Mouse (Mus musculus): ENCODE measurements around the gene D630045J12Rik. TPM values are rescaled to one million over a fixed set of nuclear protein-coding genes. Genes with fewer than 3 reads are reported as not detected.
A peak's percentile ranks its signal among the peaks of the same experiment; 100 is the strongest.

The D630045J12Rik gene
- total RNA-seq, 2 experiments from 2014 or later = 0.92 to 1.6 TPM

- intact Hi-C loops (cut with DNase I) = no loop called here
- no peak for DNase-seq
Observed at GRCm38 (mm10) chr6:38196266-38197189, 57.3 kb downstream of the D630045J12Rik start.

DNA sequence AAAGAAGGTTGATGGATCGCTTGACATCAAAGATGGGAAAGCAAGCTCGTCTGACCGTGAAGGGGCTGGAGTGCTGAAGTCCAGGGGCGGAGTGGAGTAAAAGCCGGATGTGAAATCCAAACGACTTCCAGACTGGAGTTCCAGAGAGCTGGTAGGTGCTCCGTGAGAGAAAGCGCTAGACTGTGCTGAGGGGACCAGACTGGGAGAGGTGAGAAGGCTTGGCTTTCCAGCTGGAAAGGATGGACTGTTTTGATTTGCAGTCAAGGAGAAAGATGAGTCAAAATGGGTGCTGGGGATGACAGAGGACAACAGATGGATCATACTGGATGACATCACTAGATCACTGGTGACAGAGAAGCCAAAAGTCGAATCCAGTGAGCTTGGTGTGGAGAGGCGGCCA, 58.5 kb downstream of the D630045J12Rik start:
- DNase-seq = no peak
- intact Hi-C loops (cut with DNase I) = no loop called here

GRCm38 (mm10) chr6:38194046-38194445, 59.8 kb downstream of the D630045J12Rik start:
- intact Hi-C loops (cut with DNase I) = no loop called here
- no peak for DNase-seq

DNA sequence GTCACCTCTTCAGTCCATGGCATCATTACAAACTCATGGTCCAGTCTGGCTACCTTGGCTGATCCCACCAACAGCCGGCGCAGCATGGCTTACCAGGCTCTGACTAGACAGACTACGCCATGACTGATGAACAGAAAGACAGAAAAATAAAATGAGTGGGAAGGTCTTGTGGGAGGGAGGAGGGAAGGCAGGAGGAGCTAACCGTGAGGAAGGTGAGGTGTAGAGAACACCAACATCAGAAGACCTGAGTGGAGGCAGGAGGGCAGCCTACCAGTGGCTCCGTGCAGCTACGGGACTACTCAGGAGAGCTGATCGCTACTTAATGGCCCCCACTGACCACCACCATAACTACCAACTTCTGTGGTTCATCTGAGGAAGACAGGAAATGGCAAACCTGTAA, 60.9 kb downstream of the D630045J12Rik start:
- DNase-seq = no peak
- intact Hi-C loops (cut with DNase I) = no loop called here

DNA sequence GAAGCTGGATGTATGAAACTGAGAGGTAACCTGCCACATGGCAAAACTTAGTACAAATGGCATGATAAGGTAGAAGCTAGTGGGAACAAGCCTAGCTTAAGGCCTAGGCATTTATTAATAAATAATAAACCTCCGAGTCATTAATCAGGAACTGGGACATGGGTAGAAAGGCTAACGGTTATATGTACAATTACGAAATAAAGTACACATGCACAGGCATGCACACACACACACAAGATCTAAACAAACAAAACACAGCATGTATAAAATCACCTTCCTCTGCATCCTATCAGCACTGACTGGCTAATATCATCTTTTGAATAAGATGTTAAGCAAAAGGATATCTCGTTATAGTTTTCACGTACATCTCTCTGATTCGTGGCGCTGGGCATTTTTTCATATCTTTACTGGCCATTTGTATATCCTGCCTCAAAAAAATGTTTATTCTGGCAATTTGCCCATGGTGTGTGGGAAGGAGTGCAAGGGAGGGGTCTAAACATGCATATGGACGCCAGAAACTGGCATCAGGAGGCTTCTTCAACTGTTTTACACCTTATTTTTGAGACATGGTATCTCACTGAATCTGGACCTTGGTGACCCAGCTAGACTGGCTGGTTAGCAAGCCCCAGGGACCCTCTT, 67.4 kb downstream of the D630045J12Rik start:
- intact Hi-C loops (cut with DNase I) = no loop called here
- DNase-seq = no peak

DNA sequence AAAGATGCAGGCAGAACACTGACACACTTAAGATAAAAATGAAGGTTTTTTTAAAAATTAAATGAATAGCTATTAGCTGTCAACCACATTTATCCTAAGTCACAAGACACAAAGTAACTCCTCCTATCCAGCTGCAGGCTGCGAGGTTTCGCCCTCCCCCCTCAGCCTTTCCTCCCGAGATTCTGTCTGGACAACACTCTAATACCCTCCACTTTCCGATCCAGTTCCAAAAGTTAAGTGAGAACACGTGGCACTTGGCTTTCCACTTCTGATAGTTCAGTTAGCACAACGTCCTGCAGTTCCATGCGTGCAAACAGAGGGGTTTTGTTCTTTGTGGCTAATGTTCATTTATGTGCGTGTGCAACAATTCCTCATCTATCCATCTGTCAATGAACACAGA, 69.0 kb downstream of the D630045J12Rik start:
- no peak for DNase-seq
- intact Hi-C loops (cut with DNase I) = no loop called here

DNA sequence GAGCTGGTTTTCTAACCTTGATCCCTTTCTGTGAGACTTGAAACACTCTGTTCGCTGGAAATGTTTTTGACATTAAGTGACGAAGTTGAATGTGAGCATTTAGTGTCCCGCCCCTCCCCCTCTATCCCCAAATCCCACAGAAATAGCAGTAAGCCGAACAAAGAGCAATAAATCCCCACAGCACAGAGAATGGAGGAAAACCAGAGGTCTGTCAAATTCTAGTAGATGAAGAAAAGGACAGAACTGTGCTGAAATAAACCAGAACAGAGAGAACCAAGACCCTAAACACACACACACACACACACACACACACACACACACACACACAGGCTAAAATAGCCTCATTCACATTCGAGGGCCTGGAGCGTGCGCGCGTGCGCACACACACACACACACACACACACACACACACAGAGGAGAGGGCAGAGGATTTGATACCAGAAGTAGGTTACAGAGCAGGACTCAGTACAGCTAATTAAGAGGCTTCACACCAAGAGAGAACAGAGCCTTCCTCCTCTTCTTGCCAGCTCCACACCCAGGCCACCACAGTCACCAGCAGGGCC, 72.0 kb downstream of the D630045J12Rik start:
- no peak for DNase-seq
- intact Hi-C loops (cut with DNase I) = no loop called here

DNA sequence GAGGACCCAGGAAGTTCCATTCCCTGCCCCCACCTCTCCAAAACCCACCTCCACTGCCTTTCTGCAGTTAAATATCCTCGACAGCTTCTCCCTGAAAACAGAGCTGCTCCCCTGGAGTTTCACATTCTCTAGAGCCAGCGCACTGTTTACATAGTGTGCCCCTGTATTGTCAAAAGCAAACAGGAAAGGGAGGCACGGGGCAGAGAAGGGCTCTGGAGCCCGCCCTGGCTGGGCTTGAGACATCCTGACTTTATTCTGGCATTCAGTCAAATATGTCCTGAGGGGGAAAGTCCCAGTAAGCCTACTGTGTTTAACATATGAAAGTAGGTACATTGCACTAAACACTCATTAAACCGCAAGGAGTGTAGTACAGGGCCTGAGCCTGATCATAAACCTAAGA, 73.1 kb downstream of the D630045J12Rik start:
- intact Hi-C loops (cut with DNase I) = no loop called here
- DNase-seq = no peak

DNA sequence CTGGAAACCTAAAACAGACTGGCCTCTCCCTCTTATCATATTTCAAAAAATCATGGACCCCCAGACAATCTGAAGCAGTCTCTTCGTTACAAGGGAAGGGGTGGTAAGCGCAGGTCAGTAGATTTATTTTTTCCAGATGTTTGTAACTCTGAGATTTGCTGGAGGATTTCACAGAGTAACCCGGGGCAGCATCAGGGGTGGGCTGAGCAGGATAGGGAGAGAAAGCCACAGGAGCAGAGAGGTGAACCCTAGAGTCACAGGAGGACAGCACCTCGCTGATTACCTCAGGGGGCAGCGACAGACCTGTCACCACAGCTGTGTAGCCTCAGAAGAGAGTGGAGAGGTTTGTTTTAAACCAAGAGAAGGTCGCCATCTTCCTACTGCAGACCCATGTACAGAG, 88.4 kb downstream of the D630045J12Rik start:
- no peak for DNase-seq
- intact Hi-C loops (cut with DNase I) = no loop called here

- DNase-seq = no peak
- intact Hi-C loops (cut with DNase I) = no loop called here
Observed at GRCm38 (mm10) chr6:38164705-38165104, 89.1 kb downstream of the D630045J12Rik start.

GRCm38 (mm10) chr6:38162825-38163504, 90.8 kb downstream of the D630045J12Rik start:
- DNase-seq = no peak
- intact Hi-C loops (cut with DNase I) = no loop called here

- intact Hi-C loops (cut with DNase I) = loop anchor here (2.0 kb wide), 3 partner anchors 94 to 166 kb away; partner anchors contain the start of gene D630045J12Rik
- no peak for DNase-seq
Observed at GRCm38 (mm10) chr6:38160556-38160955, 93.3 kb downstream of the D630045J12Rik start.

- peak; percentile 86 to 90 for DNase-seq
- intact Hi-C loops (cut with DNase I) = loop anchor here (2.0 kb wide), 3 partner anchors 95 to 167 kb away; partner anchors contain the start of gene D630045J12Rik
Observed at GRCm38 (mm10) chr6:38160102-38160501, 93.7 kb downstream of the D630045J12Rik start.

DNA sequence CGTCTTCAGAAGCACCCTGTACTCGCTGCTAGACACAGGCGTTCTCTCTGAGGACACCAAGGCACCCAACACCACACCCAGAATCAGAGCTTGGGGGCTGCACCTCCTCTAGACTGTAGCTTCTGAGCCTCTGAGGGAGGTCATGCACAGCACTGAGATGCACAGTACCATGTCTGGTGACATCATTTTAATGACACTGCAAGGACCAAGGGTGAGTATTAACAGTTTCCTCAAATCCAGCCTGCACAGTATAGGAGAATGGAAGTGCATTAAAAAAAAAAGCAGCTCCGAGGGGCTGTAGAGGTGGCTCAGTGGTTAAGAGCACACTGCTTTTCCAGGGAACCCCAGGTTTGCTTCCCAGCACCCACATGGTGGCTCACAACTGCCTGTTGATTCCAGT, 94.2 kb downstream of the D630045J12Rik start:
- intact Hi-C loops (cut with DNase I) = no loop called here
- DNase-seq = no peak

GRCm38 (mm10) chr6:38157925-38158324, 95.9 kb downstream of the D630045J12Rik start:
- intact Hi-C loops (cut with DNase I) = no loop called here

DNA sequence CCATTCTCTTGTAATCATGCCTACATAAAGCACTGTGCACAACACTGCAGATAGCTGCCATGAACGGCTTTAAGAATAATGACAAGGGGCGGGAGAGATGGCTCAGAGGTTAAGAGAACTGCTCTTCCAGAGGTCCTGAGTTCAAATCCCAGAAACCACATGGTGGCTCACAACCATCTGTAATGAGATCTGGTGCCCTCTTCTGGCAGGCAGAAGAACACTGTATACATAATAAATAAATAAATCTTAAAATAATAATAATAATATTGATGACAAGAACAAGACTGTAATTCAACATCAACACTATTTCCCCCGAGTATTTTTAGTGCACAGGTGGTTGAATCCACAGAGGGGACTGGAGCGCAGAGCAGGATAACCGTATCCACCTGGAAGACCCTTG, 97.6 kb downstream of the D630045J12Rik start:
- no peak for DNase-seq
- intact Hi-C loops (cut with DNase I) = no loop called here

More at GRCm38 (mm10) chr6:38157925-38158324, 95.9 kb downstream of the D630045J12Rik start:
- no peak for DNase-seq

DNA sequence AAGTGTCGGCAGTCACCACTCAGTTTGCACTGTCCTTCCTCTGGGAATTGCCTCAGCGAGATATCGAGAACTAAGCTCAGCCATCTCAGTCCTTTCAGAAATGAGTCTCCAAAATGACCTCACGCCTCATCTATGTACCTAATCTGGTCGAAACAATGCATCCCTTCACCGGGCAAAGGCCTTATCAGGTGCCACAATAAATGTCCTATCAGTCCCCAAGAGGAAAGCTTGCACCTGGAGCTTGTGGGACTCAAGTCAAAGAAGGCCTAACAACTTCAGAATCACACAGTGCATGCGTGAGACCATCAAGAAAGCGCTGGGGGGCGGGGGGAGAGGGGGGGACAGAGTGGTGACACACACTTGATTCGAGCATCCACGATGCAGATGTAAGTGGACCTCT, 101.5 kb downstream of the D630045J12Rik start:
- intact Hi-C loops (cut with DNase I) = no loop called here
- no peak for DNase-seq

DNA sequence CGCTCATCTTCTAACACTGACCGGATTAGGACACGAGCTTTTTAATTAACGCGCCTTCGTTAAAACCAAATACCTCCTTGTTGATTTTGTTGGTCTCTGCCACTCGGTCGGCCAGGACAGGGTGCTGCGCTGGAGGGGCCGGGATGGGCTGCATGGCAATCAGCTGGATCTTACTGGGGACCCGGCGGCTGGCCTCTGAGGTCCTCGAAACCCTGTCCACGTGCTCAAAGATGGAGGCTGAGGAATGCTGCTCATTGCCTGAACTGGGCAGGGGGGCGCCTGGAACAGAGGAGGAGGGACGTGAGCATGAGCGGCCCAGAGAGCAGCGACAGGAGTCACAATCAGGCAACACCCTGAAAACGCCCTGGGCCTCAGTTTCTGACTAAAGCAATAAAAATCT, 104.3 kb downstream of the D630045J12Rik start:
- intact Hi-C loops (cut with DNase I) = no loop called here
- DNase-seq = no peak

DNA sequence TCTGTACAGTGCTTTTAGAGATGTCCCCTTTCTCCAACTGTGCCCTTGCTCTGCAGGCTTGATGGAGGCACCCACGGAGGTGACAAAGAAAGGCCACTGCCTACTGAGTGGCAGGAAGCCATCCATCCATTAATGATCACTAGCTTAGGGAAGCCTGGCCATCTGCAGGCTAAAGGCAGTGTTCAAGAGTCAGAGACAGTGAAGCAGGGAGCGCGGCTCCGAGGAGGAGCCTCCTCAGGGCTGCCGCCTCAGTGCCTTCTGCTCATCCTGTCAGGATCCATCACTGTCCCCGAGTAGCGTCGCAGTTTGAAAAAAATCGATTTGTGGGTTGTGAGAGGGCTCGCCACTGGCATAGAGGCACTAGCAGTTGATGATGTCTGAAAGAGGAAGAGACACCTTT, 105.2 kb downstream of the D630045J12Rik start:
- no peak for DNase-seq
- intact Hi-C loops (cut with DNase I) = no loop called here

GRCm38 (mm10) chr6:38147301-38147700, 106.5 kb downstream of the D630045J12Rik start:
- intact Hi-C loops (cut with DNase I) = no loop called here
- no peak for DNase-seq

All from heart, postnatal 36 days (tissue).